Mouse (Mus musculus) embryonic facial prominence, embryonic 12.5 days (tissue): ENCODE measurements around the gene Vcam1. TPM values are rescaled to one million over a fixed set of nuclear protein-coding genes. Genes with fewer than 3 reads are reported as not detected.
A peak's percentile ranks its signal among the peaks of the same experiment; 100 is the strongest.

Experiments
- ATAC-seq: fragments of 200-750 bp; cut with Nextera tagmentation; 2 replicates; pipeline ENCODE4 v1.8.0; 2017; ENCODE audit not compliant: insufficient number of reproducible peaks, insufficient read depth, low FRiP score, low TSS enrichment
- H3K27ac ChIP-seq: fragments of 300-500 bp; sonication (generic); 2 replicates; pipeline ENCODE4 v1.5.1; 2016; ENCODE audit warnings: mild to moderate bottlenecking
- H3K27me3 ChIP-seq: fragments of 300-500 bp; sonication (generic); 2 replicates; pipeline ENCODE4 v1.6.1; 2016; ENCODE audit warnings: mild to moderate bottlenecking, moderate library complexity
- H3K36me3 ChIP-seq: fragments of 300-500 bp; sonication (generic); 2 replicates; pipeline ENCODE4 v1.6.1; 2016; ENCODE audit warnings: mild to moderate bottlenecking
- H3K4me1 ChIP-seq: fragments of 300-500 bp; sonication (generic); 2 replicates; pipeline ENCODE4 v1.6.1; 2016
- H3K4me2 ChIP-seq: fragments of 300-500 bp; sonication (generic); replicated peaks from 2 replicates; pipeline ENCODE4 v1.6.1; 2016; ENCODE audit warnings: mild to moderate bottlenecking, moderate library complexity
- H3K4me3 ChIP-seq: fragments of 300-500 bp; sonication (generic); 2 replicates; pipeline ENCODE4 v1.5.1; 2016; ENCODE audit warnings: mild to moderate bottlenecking
- H3K9ac ChIP-seq: fragments of 300-500 bp; sonication (generic); 2 replicates; pipeline ENCODE4 v1.6.1; 2016; ENCODE audit warnings: mild to moderate bottlenecking, moderate library complexity
- H3K9me3 ChIP-seq: fragments of 300-500 bp; sonication (generic); 2 replicates; pipeline ENCODE4 v1.6.1; 2016; ENCODE audit warnings: mild to moderate bottlenecking, moderate library complexity
- WGBS: fragments of 180-500 bp; shearing (Covaris S2); methylation state at CpG from one replicate; pipeline ENCODE4 v1.1.7; 2016; 5-methylcytosine and 5-hydroxymethylcytosine counted together
- polyA plus RNA-seq: library from polyadenylated mRNA; unstranded; fragments of >200 nt; fragmentation: Nextera tagmentation; extraction: Ambion mirVana; gene quantifications from 2 replicates; pipeline ENCODE4 v1.2.1, GENCODE M21; 2016

The Vcam1 gene
- polyA plus RNA-seq, 1 experiment from 2014 or later: 69.4 TPM

GRCm38 (mm10) chr3:116126070-116126469, 3.4 kb downstream of the Vcam1 start:
- H3K27me3 ChIP-seq: no peaks in the 10 kb centered on the region
- no peak overlapping the region for H3K9ac ChIP-seq
- peaks cover 13% of the 10 kb centered on the region for H3K4me1 ChIP-seq
- H3K4me2 ChIP-seq: peak overlapping the region; percentile 56
- no peak for ATAC-seq
- peaks cover 9% of the 10 kb centered on the region; the same call in 1 of the 2 replicates for H3K36me3 ChIP-seq
- WGBS: 26% methylated on average over 4 of the region's 4 CpGs
- peak overlapping the region; percentile 88 for H3K27ac ChIP-seq
- peak overlapping the region; percentile 29 for H3K4me3 ChIP-seq
- no peaks in the 10 kb centered on the region for H3K9me3 ChIP-seq

DNA sequence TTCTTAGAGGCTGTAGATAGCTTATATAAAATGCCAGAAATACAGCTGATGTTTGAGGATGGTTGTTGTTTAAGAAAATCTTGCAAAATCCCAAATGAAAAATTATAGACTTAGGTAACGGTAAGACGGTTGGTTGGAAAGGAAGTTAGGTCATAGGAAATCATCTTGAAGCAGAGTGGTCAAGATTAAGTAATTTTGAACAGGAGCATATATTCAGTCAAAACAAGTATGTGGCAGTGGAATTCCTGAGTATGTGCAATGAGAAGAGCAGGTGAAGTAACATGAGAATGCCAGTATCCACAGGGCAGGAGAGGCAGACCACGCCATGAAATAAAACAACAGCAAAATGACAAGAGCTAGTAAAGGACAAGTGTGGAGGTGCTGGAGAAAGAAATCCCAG, 5.7 kb downstream of the Vcam1 start:
- H3K4me3 ChIP-seq: no peak overlapping the region
- peaks cover 13% of the 10 kb centered on the region for H3K4me1 ChIP-seq
- WGBS: 93% methylated on average over 3 of the region's 3 CpGs
- ATAC-seq: no peak
- no peaks in the 10 kb centered on the region for H3K27me3 ChIP-seq
- H3K4me2 ChIP-seq: no peak overlapping the region
- peaks cover 14% of the 10 kb centered on the region; the same call in 1 of the 2 replicates for H3K36me3 ChIP-seq
- no peaks in the 10 kb centered on the region for H3K9me3 ChIP-seq
- no peak overlapping the region for H3K27ac ChIP-seq
- no peak overlapping the region for H3K9ac ChIP-seq

DNA sequence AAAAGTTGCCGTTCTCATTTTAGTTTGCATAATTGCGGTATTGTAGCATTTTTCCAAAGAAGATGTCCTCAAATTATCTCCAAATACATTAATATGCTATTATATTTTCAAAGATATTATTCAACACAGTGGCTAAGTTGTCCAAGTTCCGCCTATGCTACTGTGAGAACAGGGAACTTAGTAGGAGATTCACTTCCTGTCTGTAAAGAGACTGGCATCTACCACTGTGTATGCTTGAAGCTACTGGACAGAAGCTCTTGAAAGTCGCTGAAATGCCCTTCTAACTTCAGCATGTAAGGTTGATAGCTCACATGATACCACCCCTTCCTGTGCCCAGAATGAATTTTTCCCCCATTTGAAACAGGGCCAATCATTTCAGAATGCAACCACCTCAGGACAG, 6.8 kb downstream of the Vcam1 start:
- H3K9ac ChIP-seq: no peak overlapping the region
- peaks cover 14% of the 10 kb centered on the region; the same call in 1 of the 2 replicates for H3K36me3 ChIP-seq
- peaks cover 13% of the 10 kb centered on the region for H3K4me1 ChIP-seq
- 89% methylated on average over 4 of the region's 4 CpGs for WGBS
- H3K4me2 ChIP-seq: no peak overlapping the region
- no peaks in the 10 kb centered on the region for H3K9me3 ChIP-seq
- H3K27ac ChIP-seq: no peak overlapping the region
- no peak for ATAC-seq
- no peaks in the 10 kb centered on the region for H3K27me3 ChIP-seq
- no peak overlapping the region for H3K4me3 ChIP-seq

DNA sequence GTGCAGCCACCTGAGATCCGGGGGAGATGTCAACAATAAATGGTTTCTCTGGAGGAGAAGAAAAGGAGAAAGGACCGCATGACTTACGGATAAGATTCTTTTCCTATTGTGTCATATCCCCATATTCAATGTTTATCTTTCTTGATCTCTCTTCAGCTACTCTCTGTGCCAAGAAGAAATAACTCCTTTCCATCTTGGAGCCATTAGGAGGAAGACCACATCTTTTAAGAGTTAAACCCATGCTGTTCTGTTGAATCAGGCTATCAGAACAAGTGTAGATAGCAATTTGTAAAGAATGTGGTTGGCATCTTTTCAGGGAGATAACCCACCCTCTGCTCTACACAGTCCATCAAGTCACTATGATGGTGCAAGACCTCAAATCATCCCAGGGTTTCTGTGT, 8.5 kb downstream of the Vcam1 start:
- Histone ChIP-seq H3K9me3 (no peaks in the 10 kb centered on the region), H3K9ac (no peak overlapping the region), H3K4me2 (no peak overlapping the region), H3K27ac (no peak overlapping the region), H3K4me1 (peaks cover 4% of the 10 kb centered on the region), H3K4me3 (no peak overlapping the region), H3K27me3 (no peaks in the 10 kb centered on the region), H3K36me3 (peaks cover 21% of the 10 kb centered on the region; the same call in 1 of the 2 replicates)
- 86% methylated on average over 3 of the region's 3 CpGs for WGBS
- no peak for ATAC-seq

DNA sequence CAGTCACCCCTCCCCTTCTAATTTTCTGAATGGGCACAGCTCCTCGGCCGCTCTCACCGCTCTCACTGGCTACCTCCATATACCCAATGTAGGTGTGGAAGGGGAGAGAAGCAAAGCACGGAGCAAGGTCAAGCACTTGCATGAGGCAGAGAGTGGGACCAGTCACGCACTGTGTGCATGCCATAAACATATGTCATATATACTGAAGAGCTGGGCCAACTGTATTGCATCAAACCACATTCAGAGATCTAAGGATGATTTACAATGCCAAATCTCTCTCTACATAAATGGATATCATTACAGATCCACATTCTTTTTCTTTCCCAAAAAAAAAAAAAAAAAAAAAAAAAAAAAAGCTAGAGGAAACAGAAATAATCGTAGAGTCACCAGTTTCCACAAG, 9.1 kb downstream of the Vcam1 start:
- 83% methylated on average over 6 of the region's 6 CpGs for WGBS
- H3K27ac ChIP-seq: no peak overlapping the region

DNA sequence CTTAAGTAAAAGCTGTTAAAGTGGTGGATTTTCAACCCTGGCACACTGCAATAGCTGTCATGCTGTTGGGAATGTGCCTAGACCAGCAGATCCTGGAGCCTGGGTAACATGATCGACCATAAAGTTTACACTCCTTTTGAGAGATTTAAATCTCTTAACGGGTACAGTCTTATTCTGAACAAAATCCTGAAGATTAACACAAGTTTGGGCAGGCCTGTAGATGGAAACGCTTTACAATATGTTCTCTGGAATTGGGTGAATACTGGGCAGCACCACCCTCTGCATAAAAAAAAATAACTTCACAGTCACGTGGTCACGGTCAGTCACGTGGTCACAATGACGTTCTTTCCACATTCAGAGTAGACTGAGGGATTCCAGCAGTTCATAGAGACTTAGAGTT, 10.3 kb downstream of the Vcam1 start:
- ATAC-seq: 0 out of 2 replicates have a peak, but pooled peaks have one; percentile 45
- Histone ChIP-seq H3K9ac (no peak overlapping the region), H3K27me3 (no peaks in the 10 kb centered on the region), H3K27ac (no peak overlapping the region), H3K36me3 (peaks cover 17% of the 10 kb centered on the region; the same call in 1 of the 2 replicates), H3K4me2 (no peak overlapping the region), H3K4me3 (no peak overlapping the region), H3K9me3 (no peaks in the 10 kb centered on the region), H3K4me1 (peaks cover 9% of the 10 kb centered on the region; the same call in 1 of the 2 replicates)
- 73% methylated on average over 7 of the region's 7 CpGs for WGBS

More for the DNA sequence above, 9.1 kb downstream of the Vcam1 start:
- no peak for ATAC-seq
- H3K36me3 ChIP-seq: peaks cover 21% of the 10 kb centered on the region; the same call in 1 of the 2 replicates
- no peaks in the 10 kb centered on the region for H3K27me3 ChIP-seq
- H3K9ac ChIP-seq: no peak overlapping the region
- H3K9me3 ChIP-seq: no peaks in the 10 kb centered on the region
- H3K4me1 ChIP-seq: 0 out of 2 replicates have a peak, but pooled peaks cover 2% of the 10 kb centered on the region
- H3K4me3 ChIP-seq: no peak overlapping the region
- H3K4me2 ChIP-seq: no peak overlapping the region

- 79% methylated on average over 4 of the region's 4 CpGs for WGBS
- Histone ChIP-seq H3K27me3 (no peaks in the 10 kb centered on the region), H3K4me2 (no peak overlapping the region), H3K9me3 (no peaks in the 10 kb centered on the region), H3K36me3 (0 out of 2 replicates have a peak, but pooled peaks cover 12% of the 10 kb centered on the region), H3K4me1 (peaks cover 9% of the 10 kb centered on the region; the same call in 1 of the 2 replicates), H3K27ac (no peak overlapping the region), H3K9ac (no peak overlapping the region), H3K4me3 (no peak overlapping the region)
- no peak for ATAC-seq
Measured at GRCm38 (mm10) chr3:116117046-116117445, 12.4 kb downstream of the Vcam1 start.

DNA sequence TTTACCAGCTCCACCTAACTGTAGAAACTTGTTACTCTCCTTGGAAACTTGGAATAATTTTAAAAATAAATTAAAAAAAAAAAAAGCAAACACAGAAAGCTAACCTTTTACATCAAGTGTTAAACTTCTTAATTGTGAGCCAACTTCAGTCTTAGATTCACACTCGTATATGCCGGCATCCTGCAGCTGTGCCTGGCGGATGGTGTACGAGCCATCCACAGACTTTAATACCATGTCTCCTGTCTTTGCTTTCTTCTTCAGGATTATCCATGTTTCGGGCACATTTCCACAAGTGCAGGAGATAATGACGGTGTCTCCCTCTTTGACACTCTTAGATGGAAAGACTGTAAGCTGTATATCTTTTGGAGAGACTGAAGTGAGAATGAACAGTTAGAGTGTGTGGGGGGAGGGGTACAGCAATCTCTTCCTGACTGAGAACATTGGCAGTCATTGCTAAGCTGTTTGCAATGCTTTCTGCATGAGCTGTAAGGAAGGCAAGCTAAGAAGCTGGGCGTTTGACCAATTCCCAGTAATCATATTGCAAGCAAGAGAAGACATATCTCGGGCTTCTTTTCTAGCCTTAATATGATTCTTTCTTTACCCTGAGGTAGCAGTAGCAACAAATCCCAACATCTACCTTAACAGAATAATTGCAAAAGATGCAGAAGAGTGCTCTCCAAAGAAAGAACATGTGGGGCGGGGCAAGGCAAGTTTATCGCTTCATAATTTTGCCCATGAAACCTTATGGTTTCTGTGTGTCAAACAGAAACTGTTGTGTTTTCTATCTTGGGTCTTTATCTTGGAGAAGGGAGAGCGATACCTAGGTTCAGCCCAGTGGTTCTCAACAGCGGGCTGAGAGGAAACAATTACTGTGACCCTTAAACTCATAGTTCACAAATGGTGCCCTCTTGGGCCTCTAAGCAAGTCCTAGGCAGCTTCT, 15.0 kb downstream of the Vcam1 start:
- Histone ChIP-seq H3K4me2 (peak overlapping the region; percentile 21; the same call in 1 of the 2 replicates), H3K4me3 (no peak overlapping the region), H3K4me1 (peaks cover 9% of the 10 kb centered on the region; the same call in 1 of the 2 replicates), H3K9ac (no peak overlapping the region), H3K9me3 (no peaks in the 10 kb centered on the region), H3K27me3 (no peaks in the 10 kb centered on the region), H3K36me3 (peaks cover 16% of the 10 kb centered on the region; the same call in 1 of the 2 replicates), H3K27ac (peak overlapping the region; percentile 70; the same call in 1 of the 2 replicates)
- 42% methylated on average over 12 of the region's 12 CpGs for WGBS
- ATAC-seq: no peak

GRCm38 (mm10) chr3:116113443-116114241, 15.8 kb downstream of the Vcam1 start:
- ATAC-seq: no peak
- Histone ChIP-seq H3K4me1 (peaks cover 9% of the 10 kb centered on the region; the same call in 1 of the 2 replicates), H3K4me2 (no peak overlapping the region), H3K9me3 (no peaks in the 10 kb centered on the region), H3K27ac (peak overlapping the region; percentile 13; the same call in 1 of the 2 replicates), H3K9ac (no peak overlapping the region), H3K4me3 (no peak overlapping the region), H3K27me3 (no peaks in the 10 kb centered on the region), H3K36me3 (peaks cover 11% of the 10 kb centered on the region; the same call in 1 of the 2 replicates)
- WGBS: 19% methylated on average over 7 of the region's 7 CpGs

DNA sequence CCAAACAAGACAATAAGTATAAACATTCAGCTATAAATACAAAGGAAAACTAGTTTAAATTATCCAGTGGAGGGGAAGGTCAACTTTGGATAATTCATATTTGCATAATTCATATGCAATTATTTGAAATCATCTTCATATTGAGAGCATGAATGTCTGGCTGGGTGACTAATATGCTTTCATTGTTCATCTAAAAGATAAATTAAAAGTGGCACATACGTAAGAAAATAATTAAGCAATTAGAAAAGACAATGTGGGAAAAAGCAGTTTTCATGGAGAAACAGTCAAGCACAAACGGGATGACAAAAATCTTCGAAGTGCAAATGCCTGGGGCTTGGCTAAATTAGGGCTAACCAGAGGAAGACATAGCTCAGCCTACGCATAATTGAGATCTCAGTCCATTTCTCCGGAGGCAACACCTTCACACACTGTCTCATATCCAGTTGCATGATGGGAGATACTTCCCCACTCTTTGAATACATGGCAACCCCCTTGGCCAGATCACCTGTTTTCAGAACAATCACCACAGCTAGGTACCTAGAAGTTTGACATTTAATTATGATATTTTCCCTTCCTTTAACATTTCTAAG, 16.6 kb downstream of the Vcam1 start:
- Histone ChIP-seq H3K27me3 (no peaks in the 10 kb centered on the region), H3K9ac (no peak overlapping the region), H3K9me3 (no peaks in the 10 kb centered on the region), H3K4me1 (peaks cover 9% of the 10 kb centered on the region; the same call in 1 of the 2 replicates), H3K27ac (no peak overlapping the region), H3K36me3 (peaks cover 11% of the 10 kb centered on the region; the same call in 1 of the 2 replicates), H3K4me2 (no peak overlapping the region), H3K4me3 (no peak overlapping the region)
- ATAC-seq: no peak
- 51% methylated on average over 5 of the region's 5 CpGs for WGBS

DNA sequence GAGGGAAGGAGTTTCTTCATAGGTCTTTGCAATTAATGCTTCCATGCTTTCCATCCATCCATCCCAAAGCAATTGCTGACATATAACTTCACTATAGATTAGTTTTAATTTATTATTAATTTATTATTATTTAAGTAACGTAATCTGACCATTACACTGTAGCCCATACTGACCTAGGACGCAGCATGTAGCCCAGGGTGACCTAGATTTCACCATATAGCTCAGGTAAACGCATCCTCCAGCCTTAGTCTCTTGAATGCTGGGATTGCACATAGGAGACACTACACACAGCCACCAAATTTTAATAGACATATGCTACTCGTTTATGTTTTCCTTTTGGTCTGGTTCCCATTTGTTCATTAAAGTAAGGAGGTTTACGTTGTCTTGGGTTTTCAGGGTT, 23.8 kb downstream of the Vcam1 start:
- H3K27ac ChIP-seq: no peak overlapping the region
- WGBS: 64% methylated on average over 5 of the region's 5 CpGs
- no peak for ATAC-seq
- no peak overlapping the region for H3K9ac ChIP-seq
- H3K27me3 ChIP-seq: no peaks in the 10 kb centered on the region
- H3K9me3 ChIP-seq: no peaks in the 10 kb centered on the region
- 0 out of 2 replicates have a peak overlapping the region, but pooled peaks have one; percentile 47 for H3K4me2 ChIP-seq
- no peak overlapping the region for H3K4me3 ChIP-seq
- peaks cover 3% of the 10 kb centered on the region; the same call in 1 of the 2 replicates for H3K36me3 ChIP-seq
- peaks cover 7% of the 10 kb centered on the region; the same call in 1 of the 2 replicates for H3K4me1 ChIP-seq
